Mouse (Mus musculus) testis, postnatal 10 days (tissue): ENCODE measurements around the gene Cdhr1.

Source experiments
- DNase-seq: peaks from one replicate; pipeline ENCODE4 v3.0.0; 2021; ENCODE audit warnings: low spot score

Gene Cdhr1

GRCm38 (mm10) chr14:37068516-37068915 lies 29.6 kb downstream of the Cdhr1 start:
- DNase-seq, result peak; percentile 86

- no peak for DNase-seq
Observed at GRCm38 (mm10) chr14:37067629-37068028, 30.5 kb downstream of the Cdhr1 start, which contains the start of gene Lrit2. Gene Lrit2, plus strand, starts transcription at chr14:37067929.

GRCm38 (mm10) chr14:37066636-37067035 lies 31.5 kb downstream of the Cdhr1 start:
- DNase-seq, result no peak

DNA sequence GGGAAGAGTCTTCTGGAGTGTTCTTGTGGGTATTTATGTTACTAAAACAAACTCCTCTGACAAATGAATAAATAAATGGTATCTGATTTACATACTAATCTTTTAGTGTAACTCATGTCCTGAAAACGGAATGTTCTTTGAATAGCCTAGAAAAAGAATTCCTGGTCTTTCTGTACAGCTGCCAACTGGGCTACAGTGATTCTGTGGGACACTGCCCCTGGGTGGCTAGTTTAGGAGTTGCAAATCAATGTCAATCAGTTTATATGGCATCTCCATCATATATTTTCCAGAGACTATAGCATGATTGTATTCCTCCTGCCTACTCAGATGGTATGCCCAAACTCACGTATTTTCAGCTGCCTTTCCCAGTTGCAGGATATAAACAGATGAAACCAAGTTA lies 33.3 kb downstream of the Cdhr1 start:
- no peak for DNase-seq

DNA sequence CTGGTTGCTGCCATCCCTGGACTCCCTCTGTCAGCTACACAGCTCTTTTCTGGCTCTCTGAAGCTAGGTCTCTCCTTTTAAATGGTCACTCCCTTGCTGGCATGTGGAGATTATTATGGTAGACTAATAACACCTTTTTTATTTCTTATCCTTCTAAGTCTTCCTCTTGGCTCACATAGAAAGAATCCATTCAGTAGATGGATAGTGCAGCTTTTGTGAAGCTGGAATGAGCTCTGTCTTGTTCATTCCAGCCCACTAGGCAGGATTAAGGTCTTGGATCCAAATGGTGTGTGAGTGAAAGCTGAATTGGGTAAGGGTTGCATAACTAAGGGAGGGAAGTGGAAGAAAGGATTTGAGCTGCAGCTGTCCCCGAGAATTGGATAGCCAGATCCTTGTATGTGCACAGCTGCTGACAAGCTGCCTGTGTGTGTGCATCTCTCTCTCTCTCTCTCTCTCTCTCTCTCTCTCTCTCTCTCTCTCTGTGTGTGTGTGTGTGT lies 49.2 kb downstream of the Cdhr1 start, which contains the start of gene Rgr:
Rgr (minus strand) TSS at position 51 of the 497 bp plus-strand sequence.
- no peak for DNase-seq

- DNase-seq, result no peak
Observed at GRCm38 (mm10) chr14:37034432-37034831, 63.7 kb downstream of the Cdhr1 start.

GRCm38 (mm10) chr14:37033241-37033640 lies 64.9 kb downstream of the Cdhr1 start:
- peak; percentile 81 for DNase-seq

GRCm38 (mm10) chr14:37032481-37033104 lies 65.6 kb downstream of the Cdhr1 start:
- no peak for DNase-seq

DNA sequence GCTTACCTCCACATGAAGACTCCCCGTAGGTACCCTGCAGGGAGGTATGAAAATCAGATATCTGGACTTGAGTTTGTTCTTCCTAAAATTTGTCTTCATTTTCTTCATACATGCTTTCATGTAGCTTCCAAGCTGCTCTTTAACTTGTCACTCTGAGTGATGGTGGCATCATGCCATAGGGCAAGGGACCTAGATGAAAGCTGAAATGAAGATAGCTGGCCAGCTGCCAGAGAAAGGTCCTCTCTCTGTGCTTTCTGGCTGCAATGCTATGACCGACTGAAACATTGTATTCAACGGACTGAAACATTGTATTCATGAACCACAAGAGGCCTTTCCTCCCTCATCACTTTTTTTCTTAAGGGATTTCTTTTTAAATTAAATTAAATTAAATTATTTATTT lies 69.6 kb downstream of the Cdhr1 start:
- DNase-seq, result peak; percentile 54

GRCm38 (mm10) chr14:37027951-37028350 lies 70.2 kb downstream of the Cdhr1 start:
- DNase-seq, result no peak
